ENCODE assay signal across 8 mouse cellular contexts in the genomic region with DNA sequence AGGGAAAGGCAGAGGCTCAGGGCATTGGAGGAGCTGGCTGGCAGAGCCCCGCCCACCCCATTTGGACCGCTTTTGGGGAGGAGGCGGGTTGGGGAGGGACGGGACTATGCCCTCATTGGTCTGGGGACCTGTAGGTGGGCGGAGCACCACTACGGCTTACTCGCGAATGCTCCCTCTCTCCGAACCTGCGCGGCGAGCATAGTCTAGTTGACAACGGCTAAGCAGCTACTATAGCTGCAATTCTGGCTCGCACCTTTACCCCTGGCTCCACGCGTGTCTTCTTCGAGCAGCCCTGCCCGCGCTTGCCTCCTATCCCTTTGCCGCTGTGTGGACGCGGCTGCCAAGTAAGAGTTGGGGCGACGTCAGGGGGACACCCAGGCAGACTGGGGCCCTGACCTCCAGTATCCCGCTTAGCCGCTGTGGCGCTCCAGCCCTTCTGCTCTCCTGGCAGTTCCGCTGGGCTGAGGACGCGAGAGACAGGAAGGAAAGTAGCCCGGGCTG. TPM values are rescaled to one million over a fixed set of nuclear protein-coding genes. Genes with fewer than 3 reads are reported as not detected.
A peak's percentile ranks its signal among the peaks of the same experiment; 100 is the strongest.
DNase-seq lines count a peak whose midpoint lies in the region; ATAC-seq and TF ChIP-seq lines count a peak whose summit lies in the region.

No protein-coding gene starts in this region.

- peak; percentile 46 for DNase-seq in T-cell, adult 2 months (ENCODE audit: low spot score)
- DNase-seq in cerebellum, postnatal 36 days = peak; percentile 36 to 56
- peak; percentile 74 to 76 for DNase-seq in gastrocnemius, adult 8-10 months (ENCODE audit: low spot score in 2 of 2)
- peak; percentile 80 for DNase-seq in hindbrain, postnatal 0 days (ENCODE audit: low spot score)
- DNase-seq in left cerebral cortex, adult 18-20 months (ENCODE audit: low spot score in 2 of 2) = peak; percentile 63 to 77
- peak; percentile 87 to 92 for DNase-seq in lung, postnatal 4 days
- DNase-seq in right cerebral cortex, adult 18-20 months = peak; percentile 77
- DNase-seq in urinary bladder, adult 2 months (ENCODE audit: low spot score) = peak; percentile 50

- no peaks in the 10 kb centered on the region for H3K36me3 ChIP-seq in hindbrain, postnatal 0 days (ENCODE audit: insufficient read depth, low read length)

- no peaks in the 10 kb centered on the region for H3K27me3 ChIP-seq in hindbrain, postnatal 0 days (ENCODE audit: insufficient read depth, low read length)

- H3K4me2 ChIP-seq in hindbrain, postnatal 0 days (ENCODE audit: low read depth, low read length) = peak overlapping the region; percentile 73

- H3K4me3 ChIP-seq in hindbrain, postnatal 0 days (ENCODE audit: low read length) = peak overlapping the region; percentile 40

- peak overlapping the region; percentile 28; the same call in 1 of the 2 replicates for H3K9ac ChIP-seq in hindbrain, postnatal 0 days (replicated peaks; ENCODE audit: low read length)

- no peak for TF ChIP-seq CTCF in hindbrain, postnatal 0 days (IDR thresholded peaks at IDR 0.05; ENCODE audit: low read depth)

- no peaks in the 10 kb centered on the region for H3K9me3 ChIP-seq in hindbrain, postnatal 0 days (ENCODE audit: low read length)

- no peak overlapping the region for H3K27ac ChIP-seq in hindbrain, postnatal 0 days

- no peaks in the 10 kb centered on the region for H3K4me1 ChIP-seq in hindbrain, postnatal 0 days (ENCODE audit: insufficient read depth, low read length)

- ATAC-seq in hindbrain, postnatal 0 days = peak; percentile 97

- 34% methylated on average over 31 of the region's 31 CpGs for WGBS in hindbrain, postnatal 0 days

RNA-seq across cellular contexts. Expression of a gene that starts 39.5 kb away (rescaled TPM):
- total RNA-seq in gastrocnemius, adult 8-10 months (2022) = 10 to 100 TPM in 2 of 4 experiments, 1 to 10 TPM in 2; 8.8 to 10.8 (median 10.3) TPM
- total RNA-seq in hindbrain, postnatal 0 days (2014; rRNA removed) = 8.2 and 13.0 TPM in 2 replicates
- polyA plus RNA-seq in hindbrain, postnatal 0 days (2015; fragmentation: Nextera tagmentation; extraction: Ambion mirVana) = 4.2 and 4.6 TPM in 2 replicates
- 10 to 100 TPM; 34.6 to 36.1 TPM for total RNA-seq in left cerebral cortex, adult 18-20 months (2021)
- polyA plus RNA-seq in urinary bladder, adult 2 months (2012; rRNA removed) = 15.0 and 15.7 TPM in 2 replicates
